Mouse (Mus musculus): ENCODE measurements at regions not wholly inside any gene's neighbourhood (a gene's known extent, or its start where the extent isn't known, plus 50 kb on each side); places are given as distances from the start of the nearest gene placed in this dataset.

GRCm38 (mm10) chr13:26267501-26267900 lies 502.5 kb downstream of the Hdgfl1 start:
- TF ChIP-seq CTCF (IDR thresholded peaks at IDR 0.05), result no peak
- TF ChIP-seq POLR2A (IDR thresholded peaks at IDR 0.05; ENCODE audit: insufficient read depth, low read depth, low read length), result no peak
- no peak for TF ChIP-seq EP300 (IDR thresholded peaks at IDR 0.05; ENCODE audit: insufficient read depth, low read depth, low read length)
